Mouse (Mus musculus) stomach, embryonic 14.5 days (tissue): ENCODE measurements around the gene Gm3269. TPM values are rescaled to one million over a fixed set of nuclear protein-coding genes. Genes with fewer than 3 reads are reported as not detected.
"Not testable (repeated sequence)": the region's sequence is repeated elsewhere in the genome, so short reads cannot be mapped to it uniquely, and the experiment has no call there.

Experiments used
- ATAC-seq: fragments of 200-750 bp; cut with Nextera tagmentation; 2 replicates; pipeline ENCODE4 v1.8.0; 2017; ENCODE audit warnings: low read depth, moderate TSS enrichment; ENCODE audit not compliant: insufficient number of reproducible peaks, insufficient read depth, low FRiP score
- H3K27ac ChIP-seq: fragments of 300-500 bp; sonication (generic); 2 replicates; pipeline ENCODE4 v1.5.1; 2014; ENCODE audit warnings: mild to moderate bottlenecking, low read length, moderate library complexity, mixed read lengths
- H3K27me3 ChIP-seq: fragments of 300-500 bp; sonication (generic); 2 replicates; pipeline ENCODE4 v1.6.1; 2014; ENCODE audit warnings: low read length, control low read depth, mixed read lengths; ENCODE audit not compliant: control insufficient read depth, insufficient read depth
- H3K36me3 ChIP-seq: fragments of 300-500 bp; sonication (generic); 2 replicates; pipeline ENCODE4 v1.6.1; 2014; ENCODE audit warnings: mild to moderate bottlenecking, control low read depth, low read length, moderate library complexity, mixed read lengths; ENCODE audit not compliant: control insufficient read depth, insufficient read depth
- H3K4me1 ChIP-seq: fragments of 300-500 bp; sonication (generic); 2 replicates; pipeline ENCODE4 v1.6.1; 2014; ENCODE audit warnings: low read length, control low read depth, mixed read lengths; ENCODE audit not compliant: control insufficient read depth, insufficient read depth
- H3K4me2 ChIP-seq: fragments of 300-500 bp; sonication (generic); replicated peaks from 2 replicates; pipeline ENCODE4 v1.6.1; 2014; ENCODE audit warnings: low read depth, low read length, control low read depth
- H3K4me3 ChIP-seq: fragments of 300-500 bp; sonication (generic); 2 replicates; pipeline ENCODE4 v1.5.1; 2014; ENCODE audit warnings: low read depth, low read length, control low read depth
- H3K9ac ChIP-seq: fragments of 300-500 bp; sonication (generic); replicated peaks from 2 replicates; pipeline ENCODE4 v1.6.1; 2014; ENCODE audit warnings: low read depth, mild to moderate bottlenecking, control low read depth, low read length, moderate library complexity, mixed read lengths
- H3K9me3 ChIP-seq: fragments of 300-500 bp; sonication (generic); 2 replicates; pipeline ENCODE4 v1.6.1; 2016; ENCODE audit warnings: low read depth, low read length, control low read depth; ENCODE audit not compliant: control insufficient read depth
- WGBS: fragments of 180-500 bp; shearing (Covaris S2); extraction: QIAGEN DNeasy Blood & Tissue Kit; methylation state at CpG from one replicate; pipeline ENCODE4 v1.1.7; 2014; 5-methylcytosine and 5-hydroxymethylcytosine counted together
- polyA plus RNA-seq: library from polyadenylated mRNA; unstranded; fragments of >200 nt; fragmentation: Nextera tagmentation; extraction: Ambion mirVana; gene quantifications from 2 replicates; pipeline ENCODE4 v1.2.1, GENCODE M21; 2014

Gene Gm3269
- not detected in 2 replicates for polyA plus RNA-seq

- no CpG with 5 or more reads among the region's 4 CpGs for WGBS
- not testable (repeated sequence) for H3K27ac ChIP-seq, H3K4me3 ChIP-seq, H3K9ac ChIP-seq, H3K9me3 ChIP-seq, H3K27me3 ChIP-seq, H3K4me2 ChIP-seq, H3K4me1 ChIP-seq, H3K36me3 ChIP-seq, ATAC-seq
These were observed at the start of gene Gm3269 for GRCm38 (mm10) chr14:4837806-4838205. TSS of gene Gm3269 (plus strand) at chr14:4838106.

- not testable (repeated sequence) for H3K9ac ChIP-seq, H3K4me1 ChIP-seq, H3K4me3 ChIP-seq, ATAC-seq, H3K9me3 ChIP-seq, H3K27ac ChIP-seq, H3K4me2 ChIP-seq, H3K36me3 ChIP-seq, H3K27me3 ChIP-seq
- 82% methylated on average over 6 of the region's 6 CpGs for WGBS
These were observed 31.5 kb upstream of the Gm3269 start for GRCm38 (mm10) chr14:4806421-4806820.

DNA sequence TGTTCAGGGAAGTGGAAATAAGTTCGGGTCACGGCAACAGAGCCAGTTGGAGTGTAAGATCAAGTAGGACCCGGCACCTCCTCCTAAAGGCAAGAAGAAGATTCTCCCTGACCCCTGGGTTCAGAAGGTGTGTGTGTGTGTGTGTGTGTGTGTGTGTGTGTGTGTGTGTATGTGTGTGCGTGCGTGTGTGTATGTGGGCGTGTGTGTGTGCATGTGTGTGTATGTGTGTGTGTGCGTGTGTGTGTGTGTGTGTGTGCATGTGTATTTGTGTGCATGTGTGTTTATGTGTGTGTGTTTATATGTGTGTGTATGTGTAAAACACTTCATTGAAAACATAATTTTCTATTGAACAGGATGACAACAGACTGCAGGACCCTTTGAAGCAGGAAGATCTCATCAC lies 16.0 kb upstream of the Gm3269 start:
- not testable (repeated sequence) for H3K9ac ChIP-seq, H3K9me3 ChIP-seq, H3K36me3 ChIP-seq, H3K27me3 ChIP-seq, H3K27ac ChIP-seq, H3K4me3 ChIP-seq, H3K4me2 ChIP-seq, H3K4me1 ChIP-seq, ATAC-seq
- 84% methylated on average over 4 of the region's 7 CpGs for WGBS

DNA sequence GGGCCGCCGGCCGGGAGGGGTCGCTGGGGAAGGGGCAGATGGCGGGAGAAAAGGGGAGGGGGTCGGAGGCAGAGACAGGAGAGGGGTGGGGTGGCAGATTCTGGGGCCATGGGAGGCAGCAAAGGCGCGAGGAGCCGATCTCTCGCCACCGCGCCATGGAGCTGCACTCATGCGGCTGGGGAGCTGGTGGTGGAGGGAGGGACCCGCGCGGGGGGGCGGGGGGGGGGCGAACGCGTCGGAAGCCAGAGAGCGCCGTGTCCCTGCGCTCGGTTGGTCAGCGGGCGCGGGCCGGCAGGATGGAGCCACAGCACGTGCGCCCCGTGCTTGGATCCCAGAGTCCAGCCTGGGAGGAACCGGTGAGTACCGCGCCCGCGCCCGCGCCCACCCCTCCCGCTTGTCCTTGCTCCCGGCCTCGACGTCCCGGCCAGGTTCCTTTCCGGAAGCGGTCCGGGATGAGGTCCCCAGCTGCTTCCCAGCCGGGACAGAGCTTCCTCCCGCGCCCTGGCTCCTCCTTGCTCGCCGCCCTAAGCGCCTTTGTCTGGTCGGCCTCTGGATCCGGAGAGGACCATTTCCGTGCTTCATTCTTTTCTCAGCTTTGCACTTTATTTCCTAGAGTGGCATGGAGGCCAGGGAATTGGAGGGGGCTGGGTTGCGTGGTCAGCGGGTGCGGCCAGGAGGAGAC lies 17.5 kb downstream of the Gm3269 start, which contains the start of gene Gm3264:
Gene Gm3264 (plus strand): TSS at position 278 of the 682 bp plus-strand sequence.
- not testable (repeated sequence) for H3K27me3 ChIP-seq, H3K27ac ChIP-seq, H3K9me3 ChIP-seq, H3K9ac ChIP-seq, ATAC-seq, H3K36me3 ChIP-seq, H3K4me1 ChIP-seq
- WGBS = 4% methylated on average over 31 of the region's 59 CpGs
- peak within 1 kb of the TSS; percentile 17 for H3K4me3 ChIP-seq
- H3K4me2 ChIP-seq = peak within 1 kb of the TSS; percentile 33

GRCm38 (mm10) chr14:4892116-4892515 lies 54.2 kb downstream of the Gm3269 start, which contains the start of gene Gm3278:
TSS of gene Gm3278 (plus strand) at chr14:4892416.
- not testable (repeated sequence) for ATAC-seq

More at GRCm38 (mm10) chr14:4892116-4892515, 54.2 kb downstream of the Gm3269 start, which contains the start of gene Gm3278:
- 83% methylated on average over 1 of the region's 3 CpGs for whole genome bisulfite sequencing
- H3K36me3 ChIP-seq, H3K4me3 ChIP-seq, H3K9ac ChIP-seq, H3K27me3 ChIP-seq, H3K9me3 ChIP-seq, H3K4me1 ChIP-seq, H3K4me2 ChIP-seq, H3K27ac ChIP-seq: not testable (repeated sequence)

Other genes starting within 250 kb of the Gm3269 start
- gene Gm8159, start 205.8 kb upstream of the Gm3269 start, polyA plus RNA-seq = not detected in 2 replicates
- not detected in 2 replicates for gene Gm3239, start 173.9 kb upstream of the Gm3269 start, polyA plus RNA-seq
- not detected in 2 replicates for gene Gm7876, start 128.9 kb upstream of the Gm3269 start, polyA plus RNA-seq
- gene Gm3252, start 111.3 kb upstream of the Gm3269 start, polyA plus RNA-seq = 0.27 TPM in 1 of 2 replicates, not detected in the other
- not detected in 2 replicates for gene Gm9602, start 61.8 kb upstream of the Gm3269 start, polyA plus RNA-seq
- gene Gm3264, start 17.5 kb downstream of the Gm3269 start, polyA plus RNA-seq = 0.52 TPM in 1 of 2 replicates, not detected in the other
- not detected in 2 replicates for gene Gm3278, start 54.3 kb downstream of the Gm3269 start, polyA plus RNA-seq
- gene Gm8297, start 145.8 kb downstream of the Gm3269 start, polyA plus RNA-seq = not detected in 2 replicates
- 0.82 TPM in 1 of 2 replicates, not detected in the other for gene Gm3298, start 177.8 kb downstream of the Gm3269 start, polyA plus RNA-seq
- not detected in 2 replicates for gene 4930555G01Rik, start 212.5 kb downstream of the Gm3269 start, polyA plus RNA-seq
- gene Gm8281, start 232.9 kb downstream of the Gm3269 start, polyA plus RNA-seq = 2.5 and 2.6 TPM in 2 replicates